Mouse (Mus musculus): Measurements from ENCODE around the gene AA792892.
"Not testable (repeated sequence)": the region's sequence is repeated elsewhere in the genome, so short reads cannot be mapped to it uniquely, and the experiment has no call there.

AA792892 gene

DNA sequence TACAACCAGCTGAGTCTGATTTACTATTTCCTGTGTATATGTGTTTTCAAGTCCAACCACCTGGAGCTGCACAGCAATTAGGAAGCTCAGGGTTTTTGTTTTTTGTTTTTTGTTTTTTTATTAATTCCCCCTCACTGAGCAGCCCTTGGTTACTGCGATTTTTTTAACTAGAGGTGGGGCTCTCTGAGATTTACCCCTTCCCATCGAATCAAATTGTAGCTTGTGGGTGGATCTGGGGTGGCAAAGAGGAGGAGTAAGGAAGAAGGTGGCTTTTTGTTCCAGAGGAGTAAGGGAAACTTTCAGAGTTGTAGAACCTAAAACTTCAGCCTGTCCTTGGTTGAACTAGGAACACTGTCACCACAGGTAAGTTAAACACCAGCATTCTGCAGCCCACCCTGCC lies at the start of gene AA792892:
Gene AA792892, plus strand, starts transcription at position 301 of the 400 bp plus-strand sequence.
- in situ Hi-C loops (cut with MboI; ENCODE audit: unreplicated experiment in 2 of 2), result not testable (repeated sequence)

DNA sequence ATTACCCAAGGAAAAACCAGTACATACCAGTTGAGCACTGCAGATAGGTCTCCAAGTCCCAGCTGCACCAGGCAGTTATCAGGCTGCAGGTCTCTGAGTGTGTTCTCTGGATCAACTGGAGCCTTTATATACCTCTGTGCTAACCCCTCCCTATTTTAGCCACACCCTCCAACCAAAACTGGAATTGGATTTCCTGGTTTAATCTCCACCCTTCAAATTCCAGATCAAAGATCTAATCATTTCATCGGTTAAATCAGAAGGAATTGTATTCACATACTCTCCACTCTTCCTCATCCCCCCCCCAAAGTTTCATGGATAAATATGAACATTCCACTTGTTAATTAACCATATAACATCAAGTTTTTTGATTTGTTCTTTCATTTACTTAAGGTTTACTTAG lies 32.9 kb upstream of the AA792892 start, which contains the start of gene A430089I19Rik:
Gene A430089I19Rik, minus strand, starts transcription at position 101 of the 400 bp plus-strand sequence.
- in situ Hi-C loops (cut with MboI; ENCODE audit: unreplicated experiment in 2 of 2), result not testable (repeated sequence)

DNA sequence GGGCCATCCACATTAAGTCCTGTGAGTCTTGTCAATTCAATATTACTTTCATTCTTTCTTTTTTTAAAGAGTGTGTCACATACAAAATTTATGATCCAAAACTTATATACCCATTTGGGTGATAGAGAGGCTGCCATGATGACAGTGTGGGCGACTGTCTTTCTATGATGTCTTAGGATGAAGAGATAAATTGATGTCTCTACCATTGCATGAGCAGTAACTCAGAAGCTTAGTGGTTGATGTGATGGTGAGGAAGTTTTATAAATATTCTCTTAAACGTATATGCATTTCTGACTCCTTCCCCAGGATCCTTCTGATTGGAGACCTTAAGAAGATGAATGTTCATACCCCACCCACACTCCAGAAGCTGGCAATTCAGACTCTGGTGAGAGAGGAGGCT lies 25.4 kb upstream of the AA792892 start, which contains the start of gene Gm6502:
Gene Gm6502, plus strand, starts transcription at position 301 of the 400 bp plus-strand sequence.
- in situ Hi-C loops (cut with MboI; ENCODE audit: unreplicated experiment in 2 of 2), result not testable (repeated sequence)

All from v-Abl transformed pro-B cells (cell line).